Mouse (Mus musculus) MEL (cell line): ENCODE results near the gene Gm20388. TPM values are rescaled to one million over a fixed set of nuclear protein-coding genes. Genes with fewer than 3 reads are reported as not detected.

Experiments
- DNase-seq: peaks from one replicate; pipeline ENCODE4 v3.0.0; 2011; ENCODE audit warnings: low read depth, low spot score
- H3K27ac ChIP-seq: 2 replicates; pipeline ENCODE4 v1.5.1; 2012; ENCODE audit warnings: low read depth, mild to moderate bottlenecking, control low read depth, low read length, moderate library complexity; ENCODE audit not compliant: control insufficient read depth
- H3K27me3 ChIP-seq, 2 experiments: fragments of 150-350 bp in 1 of 2; sonication (generic) in 1 of 2; 2 replicates each; pipeline ENCODE4 v1.6.1; 2012; ENCODE audit warnings: low read length in 2 of 2, mild to moderate bottlenecking in 2 of 2, improper control_type of control experiment in 1 of 2, moderate library complexity in 1 of 2; ENCODE audit not compliant: insufficient read depth in 2 of 2, control insufficient read depth in 1 of 2
- H3K36me3 ChIP-seq, 2 experiments: 2 replicates each; pipeline ENCODE4 v1.6.1; 2012 to 2014; ENCODE audit warnings: low read length in 2 of 2, improper control_type of control experiment in 1 of 2, inconsistent platforms in 1 of 2, mild to moderate bottlenecking in 1 of 2; ENCODE audit not compliant: insufficient read depth in 2 of 2, control insufficient read depth in 1 of 2
- H3K4me1 ChIP-seq, 2 experiments: fragments of 150-350 bp in 1 of 2; sonication (generic) in 1 of 2; 2 replicates each; pipeline ENCODE4 v1.6.1; 2012; ENCODE audit warnings: low read length in 2 of 2, improper control_type of control experiment in 1 of 2, mild to moderate bottlenecking in 1 of 2; ENCODE audit not compliant: insufficient read depth in 2 of 2, control insufficient read depth in 1 of 2
- H3K4me3 ChIP-seq, 2 experiments: fragments of 150-350 bp in 1 of 2; sonication (generic) in 1 of 2; 2 replicates each; pipeline ENCODE4 v1.5.1; 2012; ENCODE audit warnings: low read depth in 2 of 2, low read length in 2 of 2, mild to moderate bottlenecking in 2 of 2, moderate library complexity in 2 of 2, control low read depth in 1 of 2, improper control_type of control experiment in 1 of 2; ENCODE audit not compliant: control insufficient read depth in 1 of 2, insufficient read depth in 1 of 2
- H3K79me2 ChIP-seq: 2 replicates; pipeline ENCODE4 v1.6.1; 2012; ENCODE audit warnings: mild to moderate bottlenecking, low read length, moderate library complexity; ENCODE audit not compliant: control insufficient read depth, poor library complexity, insufficient read depth
- H3K9ac ChIP-seq: 2 replicates; pipeline ENCODE4 v1.6.1; 2012; ENCODE audit warnings: low read depth, mild to moderate bottlenecking, control low read depth, low read length, moderate library complexity; ENCODE audit not compliant: control insufficient read depth, poor library complexity, severe bottlenecking
- H3K9me3 ChIP-seq: fragments of 150-350 bp; sonication (generic); replicated peaks from 2 replicates; pipeline ENCODE4 v1.6.1; 2012; ENCODE audit warnings: mild to moderate bottlenecking, low read length, improper control_type of control experiment, moderate library complexity; ENCODE audit not compliant: insufficient read depth
- BHLHE40 ChIP-seq: IDR thresholded peaks from 2 replicates; pipeline ENCODE4 v1.6.1; 2012; ENCODE audit warnings: low read depth, mild to moderate bottlenecking, inconsistent platforms, low read length, improper control_type of control experiment, borderline replicate concordance
- CHD2 ChIP-seq: IDR thresholded peaks from 2 replicates; pipeline ENCODE4 v1.6.1; 2011; ENCODE audit warnings: low read length, improper control_type of control experiment
- ELF1 ChIP-seq: IDR thresholded peaks from 2 replicates; pipeline ENCODE4 v1.6.1; 2014; ENCODE audit warnings: low read depth, mild to moderate bottlenecking, inconsistent platforms, low read length, improper control_type of control experiment, moderate library complexity
- EP300 ChIP-seq, 2 experiments: IDR thresholded peaks; 2 replicates each; pipeline ENCODE4 v1.6.1; 2011; ENCODE audit warnings: improper control_type of control experiment in 2 of 2, low read length in 2 of 2, low read depth in 1 of 2, mild to moderate bottlenecking in 1 of 2
- ETS1 ChIP-seq: IDR thresholded peaks from 2 replicates; pipeline ENCODE4 v1.6.1; 2012; ENCODE audit warnings: low read depth, mild to moderate bottlenecking, inconsistent platforms, low read length, improper control_type of control experiment, moderate library complexity
- GABPA ChIP-seq: IDR thresholded peaks from 2 replicates; pipeline ENCODE4 v1.6.1; 2012; ENCODE audit warnings: low read depth, mild to moderate bottlenecking, inconsistent platforms, low read length, improper control_type of control experiment, moderate library complexity
- GATA1 ChIP-seq: IDR thresholded peaks from 2 replicates; pipeline ENCODE4 v1.6.1; 2011; ENCODE audit warnings: low read depth, low read length, improper control_type of control experiment
- HCFC1 ChIP-seq: IDR thresholded peaks from 2 replicates; pipeline ENCODE4 v1.6.1; 2012; ENCODE audit warnings: low read depth, mild to moderate bottlenecking, inconsistent platforms, low read length, improper control_type of control experiment, moderate library complexity
- JUND ChIP-seq: IDR thresholded peaks from 2 replicates; pipeline ENCODE4 v1.6.1; 2011; ENCODE audit warnings: low read depth, mild to moderate bottlenecking, improper control_type of control experiment, low read length
- KAT2A ChIP-seq: conservative IDR thresholded peaks from 2 replicates; pipeline ENCODE4 v1.6.1; 2012; ENCODE audit warnings: low read depth, low read length, improper control_type of control experiment, inconsistent platforms
- MAFK ChIP-seq: IDR thresholded peaks from 2 replicates; pipeline ENCODE4 v1.6.1; 2011; ENCODE audit warnings: low read depth, mild to moderate bottlenecking, low read length, improper control_type of control experiment, borderline replicate concordance
- MAX ChIP-seq: IDR thresholded peaks from 2 replicates; pipeline ENCODE4 v1.6.1; 2011; ENCODE audit warnings: low read length, improper control_type of control experiment
- MAZ ChIP-seq: IDR thresholded peaks from 2 replicates; pipeline ENCODE4 v1.6.1; 2012; ENCODE audit warnings: low read depth, mild to moderate bottlenecking, inconsistent platforms, low read length, improper control_type of control experiment
- MXI1 ChIP-seq: IDR thresholded peaks from 2 replicates; pipeline ENCODE4 v1.6.1; 2011; ENCODE audit warnings: mild to moderate bottlenecking, low read depth, low read length, improper control_type of control experiment
- MYB ChIP-seq: IDR thresholded peaks from 2 replicates; pipeline ENCODE4 v1.6.1; 2011; ENCODE audit warnings: mild to moderate bottlenecking, low read depth, low read length, improper control_type of control experiment
- MYC ChIP-seq: IDR thresholded peaks from 2 replicates; pipeline ENCODE4 v1.6.1; 2011; ENCODE audit warnings: low read depth, mild to moderate bottlenecking, low read length, improper control_type of control experiment, moderate library complexity
- NELFE ChIP-seq: IDR thresholded peaks from 2 replicates; pipeline ENCODE4 v1.6.1; 2011; ENCODE audit warnings: low read depth, low read length, improper control_type of control experiment
- NRF1 ChIP-seq: IDR thresholded peaks from 2 replicates; pipeline ENCODE4 v1.6.1; 2014; ENCODE audit warnings: low read depth, mild to moderate bottlenecking, inconsistent platforms, low read length, improper control_type of control experiment, moderate library complexity; ENCODE audit not compliant: poor library complexity, insufficient read depth, severe bottlenecking
- POLR2AphosphoS2 ChIP-seq: IDR thresholded peaks from 2 replicates; pipeline ENCODE4 v1.6.1; 2011; ENCODE audit warnings: low read length, improper control_type of control experiment
- POLR2AphosphoS5 ChIP-seq: IDR thresholded peaks from 2 replicates; pipeline ENCODE4 v1.6.1; 2012; ENCODE audit warnings: low read depth, borderline replicate concordance, mild to moderate bottlenecking, inconsistent platforms, low read length, moderate library complexity, mixed read lengths
- RAD21 ChIP-seq: IDR thresholded peaks from 2 replicates; pipeline ENCODE4 v1.6.1; 2011; ENCODE audit warnings: mild to moderate bottlenecking, low read depth, low read length, improper control_type of control experiment
- RCOR1 ChIP-seq: IDR thresholded peaks from 2 replicates; pipeline ENCODE4 v1.6.1; 2012; ENCODE audit warnings: low read depth, mild to moderate bottlenecking, inconsistent platforms, low read length, improper control_type of control experiment
- SIN3A ChIP-seq: IDR thresholded peaks from 2 replicates; pipeline ENCODE4 v1.6.1; 2012; ENCODE audit warnings: low read length, improper control_type of control experiment, inconsistent platforms
- SMC3 ChIP-seq: IDR thresholded peaks from 2 replicates; pipeline ENCODE4 v1.6.1; 2011; ENCODE audit warnings: low read depth, low read length, improper control_type of control experiment
- TAL1 ChIP-seq: IDR thresholded peaks from 2 replicates; pipeline ENCODE4 v1.6.1; 2012; ENCODE audit warnings: mild to moderate bottlenecking, inconsistent platforms, low read length, moderate library complexity, mixed read lengths
- TBP ChIP-seq: IDR thresholded peaks from 2 replicates; pipeline ENCODE4 v1.8.0; 2011; ENCODE audit warnings: low read depth, low read length, improper control_type of control experiment
- TCF12 ChIP-seq: IDR thresholded peaks from 2 replicates; pipeline ENCODE4 v1.6.1; 2014; ENCODE audit warnings: low read depth, mild to moderate bottlenecking, inconsistent platforms, low read length, improper control_type of control experiment, moderate library complexity
- UBTF ChIP-seq: IDR thresholded peaks from 2 replicates; pipeline ENCODE4 v1.6.1; 2012; ENCODE audit warnings: low read depth, mild to moderate bottlenecking, inconsistent platforms, low read length, improper control_type of control experiment, moderate library complexity, borderline replicate concordance; ENCODE audit not compliant: insufficient read depth
- ZC3H11A ChIP-seq: IDR thresholded peaks from 2 replicates; pipeline ENCODE4 v1.6.1; 2012; ENCODE audit warnings: low read depth, mild to moderate bottlenecking, inconsistent platforms, low read length, improper control_type of control experiment
- ZMIZ1 ChIP-seq: IDR thresholded peaks from 2 replicates; pipeline ENCODE4 v1.6.1; 2012; ENCODE audit warnings: low read depth, mild to moderate bottlenecking, inconsistent platforms, low read length, improper control_type of control experiment, moderate library complexity
- polyA plus RNA-seq, 2 experiments: library from polyadenylated mRNA; stranded (reverse) in 1 of 2; unstranded in 1 of 2; fragments of >175 nt in 1 of 2; fragments of >200 nt in 1 of 2; gene quantifications; 2 replicates each; pipeline versions ENCODE4 v1.2.1 to v1.2.4; 2012; ENCODE audit warnings: low replicate concordance in 2 of 2, low read depth in 1 of 2; ENCODE audit not compliant: insufficient read length in 2 of 2, insufficient read depth in 1 of 2, missing spikeins in 1 of 2
- total RNA-seq: library from RNA; depleted of rRNA; stranded (reverse); fragments of 300-350 nt; gene quantifications from 2 replicates; pipeline ENCODE4 v1.2.3, GENCODE M21; 2012

The Gm20388 gene
- total and polyA plus RNA-seq, 3 experiments = 11.1 to 17.8 TPM; not detected in 1

DNA sequence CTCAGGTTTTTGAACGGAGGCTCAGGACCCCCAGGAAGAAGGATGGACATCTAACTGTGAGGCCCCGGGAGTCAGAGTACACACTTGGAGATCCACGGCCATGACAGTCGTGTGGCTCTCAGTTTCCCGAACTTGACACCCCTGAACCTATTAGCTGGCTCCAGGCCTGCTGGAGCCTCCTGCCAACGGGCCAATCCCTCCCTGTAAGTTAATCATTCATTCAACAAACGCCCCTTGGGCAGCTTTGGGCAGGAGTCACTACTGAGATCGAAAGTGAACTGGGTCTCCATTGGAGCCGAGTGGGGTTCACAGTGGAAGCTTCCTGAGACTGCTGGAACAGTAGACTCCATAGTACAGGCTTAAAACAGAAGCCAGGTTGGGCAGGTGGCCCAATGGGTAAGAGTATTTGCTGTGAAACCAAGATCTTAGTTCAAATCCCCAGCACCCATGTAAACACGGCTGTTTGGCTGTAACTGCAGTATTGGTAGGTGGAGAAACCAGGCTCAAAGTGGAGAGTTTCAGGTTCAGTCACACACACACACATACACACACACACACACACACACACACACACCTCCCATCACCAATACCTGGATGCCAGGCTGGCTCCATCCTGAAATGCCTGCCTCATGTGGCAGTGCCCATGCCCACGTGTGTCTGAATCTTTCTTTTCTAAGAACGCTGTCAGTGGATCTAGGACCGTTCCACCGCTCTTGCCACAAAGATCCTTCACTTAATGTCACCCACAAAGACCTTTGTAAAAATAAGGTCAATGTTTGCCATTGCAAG is 2808.3 kb downstream of the Gm20388 start (continued):
- peak; percentile 76 for TF ChIP-seq MXI1
- TF ChIP-seq EP300 (IDR thresholded peaks at IDR 0.05; ENCODE audit: low read depth in 1 of 2, low read length in 2 of 2) = peak in 1 of 2 experiments; percentile 30; a peak in 1 of 4 replicates
- TF ChIP-seq NELFE = no peak
- no peak for TF ChIP-seq SMC3
- no peak for TF ChIP-seq ZC3H11A
- TF ChIP-seq JUND = no peak
- peak; percentile 18; the same call in 1 of the 2 replicates for TF ChIP-seq KAT2A
- no peak for TF ChIP-seq MAX
- TF ChIP-seq MYC = no peak

DNA sequence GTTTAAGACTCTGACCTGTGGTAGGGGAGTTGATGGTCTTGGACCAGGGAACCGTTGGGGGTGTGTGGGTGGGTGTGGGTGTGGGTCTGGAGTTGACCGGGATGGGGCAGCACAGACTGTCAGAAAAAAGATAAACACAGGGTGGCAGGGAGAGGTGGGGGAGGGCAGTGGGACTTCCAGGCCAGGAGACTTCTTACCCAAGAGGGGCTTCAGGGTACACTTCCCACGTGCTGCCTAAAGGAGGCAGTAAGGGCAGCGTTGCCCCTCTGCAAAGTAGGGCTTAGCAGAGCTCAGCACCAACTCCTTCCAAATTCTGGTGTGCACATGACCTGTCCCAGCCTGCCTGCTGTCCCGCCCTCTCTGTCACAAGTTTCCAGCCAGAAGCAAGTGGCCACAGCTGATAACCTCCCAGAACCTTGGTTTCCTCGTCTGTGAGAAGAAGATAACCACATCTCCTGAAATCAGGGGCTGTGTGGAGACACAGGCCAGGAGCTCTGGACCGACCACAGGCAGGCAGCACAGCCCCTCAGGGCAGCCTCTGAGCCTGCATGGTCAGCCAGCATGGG is 2808.9 kb downstream of the Gm20388 start:
- Histone ChIP-seq H3K27me3 (no peaks in the 10 kb centered on the region), H3K9me3 (no peaks in the 10 kb centered on the region), H3K9ac (peak overlapping the region; percentile 34), H3K36me3 (peaks cover 0 to 37% of the 10 kb centered on the region in 2 experiments; a peak in 2 of 4 replicates), H3K27ac (peak overlapping the region; percentile 87), H3K4me1 (peaks cover 22 to 49% of the 10 kb centered on the region in 2 experiments), H3K4me3 (peak overlapping the region; percentile 7 to 8), H3K79me2 (no peaks in the 10 kb centered on the region)
- DNase-seq = peak; percentile 95
- TF ChIP-seq NRF1 (peak; percentile 25; the same call in 1 of the 2 replicates), ZC3H11A (peak; percentile 14; the same call in 1 of the 2 replicates), GATA1 (peak; percentile 99), ETS1 (peak; percentile 95), MAX (peak; percentile 83), MXI1 (peak; percentile 63; the same call in 1 of the 2 replicates), HCFC1 (no peak), MAFK (peak; percentile 77; the same call in 1 of the 2 replicates), JUND (no peak), TBP (0 out of 2 replicates have a peak, but pooled peaks have one; percentile 15), BHLHE40 (peak; percentile 94), CHD2 (peak; percentile 19; the same call in 1 of the 2 replicates), ELF1 (peak; percentile 37), POLR2AphosphoS2 (no peak; the same call in 1 of the 2 replicates), POLR2AphosphoS5 (no peak; the same call in 1 of the 2 replicates), RCOR1 (peak; percentile 99), TCF12 (peak; percentile 100), SMC3 (no peak; the same call in 1 of the 2 replicates), NELFE (0 out of 2 replicates have a peak, but pooled peaks have one; percentile 29), MAZ (0 out of 2 replicates have a peak, but pooled peaks have one; percentile 56), RAD21 (peak; percentile 36), EP300 (IDR thresholded peaks at IDR 0.05; ENCODE audit: low read depth in 1 of 2, low read length in 2 of 2) (peak; percentile 92 to 99), ZMIZ1 (0 out of 2 replicates have a peak, but pooled peaks have one; percentile 35), UBTF (no peak), TAL1 (peak; percentile 100), GABPA (no peak), SIN3A (peak; percentile 70), MYC (peak; percentile 64; the same call in 1 of the 2 replicates), MYB (0 out of 2 replicates have a peak, but pooled peaks have one; percentile 44), KAT2A (peak; percentile 3; the same call in 1 of the 2 replicates)
